Mouse (Mus musculus): Measurements from ENCODE around the gene Acod1. TPM values are rescaled to one million over a fixed set of nuclear protein-coding genes. Genes with fewer than 3 reads are reported as not detected.

Gene Acod1
- total and polyA plus RNA-seq, 3 experiments: 0.09 to 1.6 (median 0.16) TPM

- TF ChIP-seq ELF1 (IDR thresholded peaks at IDR 0.05; ENCODE audit: low read depth, low read length) (peak; percentile 30; the same call in 1 of the 2 replicates), MAFK (IDR thresholded peaks at IDR 0.05; ENCODE audit: insufficient replicate concordance, low read length) (peak; percentile 92)
Observed at GRCm38 (mm10) chr14:103037016-103037415, 9.8 kb upstream of the Acod1 start (continued).

- Histone ChIP-seq H3K27me3 (replicated peaks) (no peaks in the 10 kb centered on the region), H3K36me3 (replicated peaks in 1 of 2; ENCODE audit: control insufficient read depth in 1 of 2, insufficient read depth in 1 of 2, low read length in 1 of 2) (no peaks in the 10 kb centered on the region), H3K9ac (ENCODE audit: insufficient read depth, low read depth) (no peak overlapping the region), H3K4me1 (ENCODE audit: control insufficient read depth in 1 of 2, insufficient read depth in 2 of 2) (peaks cover 18 to 28% of the 10 kb centered on the region in 2 experiments), H3K4me3 (replicated peaks in 1 of 3; ENCODE audit: low read depth in 2 of 3, low read length in 2 of 3, poor library complexity in 1 of 3) (peak overlapping the region in 1 of 3 experiments; percentile 5), H3K79me2 (replicated peaks; ENCODE audit: control insufficient read depth, extremely low read depth, insufficient read depth, poor library complexity, severe bottlenecking) (no peaks in the 10 kb centered on the region), H3K9me3 (replicated peaks; ENCODE audit: low read length) (no peaks in the 10 kb centered on the region), H3K4me2 (ENCODE audit: insufficient read depth, low read depth, poor library complexity, severe bottlenecking) (peak overlapping the region; percentile 17), H3K27ac (ENCODE audit: insufficient read depth, low read depth) (peak overlapping the region; percentile 47)
- dilution Hi-C loops (cut with MboI; ENCODE audit: extremely low pct_ligation_motif_present, extremely low pct_unique_long_range_greater_than_20kb, low sequenced_read_pairs) (no loop called here), in situ Hi-C loops (cut with MboI; ENCODE audit: low pct_ligation_motif_present, low pct_unique_long_range_greater_than_20kb, low sequenced_read_pairs) (no loop called here)
- TF ChIP-seq ETS1 (conservative IDR thresholded peaks at IDR 0.05; ENCODE audit: low read depth, low read length) (0 out of 2 replicates have a peak, but pooled peaks have one; percentile 14), EP300 (IDR thresholded peaks at IDR 0.05; ENCODE audit: low read length) (0 out of 2 replicates have a peak, but pooled peaks have one; percentile 12), BHLHE40 (IDR thresholded peaks at IDR 0.05; ENCODE audit: low read depth, low read length) (peak; percentile 62), SIN3A (IDR thresholded peaks at IDR 0.05; ENCODE audit: low read length) (no peak), MAX (IDR thresholded peaks at IDR 0.05; ENCODE audit: low read length) (no peak), CHD1 (IDR thresholded peaks at IDR 0.05; ENCODE audit: low read depth, low read length) (no peak)
- DNase-seq (ENCODE audit: extremely low read depth): no peak
Observed at GRCm38 (mm10) chr14:103048292-103049086, 1.7 kb downstream of the Acod1 start.

- H3K27ac ChIP-seq (ENCODE audit: insufficient read depth, low read depth): no peak overlapping the region
- dilution Hi-C loops (cut with MboI; ENCODE audit: extremely low pct_ligation_motif_present, extremely low pct_unique_long_range_greater_than_20kb, low sequenced_read_pairs): no loop called here
- H3K4me3 ChIP-seq (replicated peaks in 1 of 3; ENCODE audit: low read depth in 2 of 3, low read length in 2 of 3, poor library complexity in 1 of 3): no peak overlapping the region
- TF ChIP-seq CHD2 (IDR thresholded peaks at IDR 0.05; ENCODE audit: low read length): 0 out of 2 replicates have a peak, but pooled peaks have one; percentile 38
- peak; percentile 89 to 100 for TF ChIP-seq CTCF (conservative IDR thresholded peaks at IDR 0.05 in 1 of 2, IDR thresholded peaks at IDR 0.05 in 1 of 2; ENCODE audit: low read depth in 2 of 2, low read length in 2 of 2)
- TF ChIP-seq MAX (IDR thresholded peaks at IDR 0.05; ENCODE audit: low read length): peak; percentile 80
- TF ChIP-seq USF2 (conservative IDR thresholded peaks at IDR 0.05; ENCODE audit: low read depth, low read length): no peak
- TF ChIP-seq ETS1 (conservative IDR thresholded peaks at IDR 0.05; ENCODE audit: low read depth, low read length): peak; percentile 38; the same call in 1 of the 2 replicates
- TF ChIP-seq JUND (conservative IDR thresholded peaks at IDR 0.05; ENCODE audit: low read depth, low read length): peak; percentile 54; the same call in 1 of the 2 replicates
- peak; percentile 77 for TF ChIP-seq TCF12 (IDR thresholded peaks at IDR 0.05; ENCODE audit: low read depth, low read length)
- peak; percentile 100 for TF ChIP-seq SMC3 (IDR thresholded peaks at IDR 0.05; ENCODE audit: low read depth, low read length)
- TF ChIP-seq ZMIZ1 (IDR thresholded peaks at IDR 0.05; ENCODE audit: low read depth, low read length): peak; percentile 26; the same call in 1 of the 2 replicates
- 0 out of 2 replicates have a peak, but pooled peaks have one; percentile 57 for TF ChIP-seq CHD1 (IDR thresholded peaks at IDR 0.05; ENCODE audit: low read depth, low read length)
- peak; percentile 43; the same call in 1 of the 2 replicates for TF ChIP-seq ZNF384 (IDR thresholded peaks at IDR 0.05; ENCODE audit: low read depth, low read length)
- TF ChIP-seq MXI1 (IDR thresholded peaks at IDR 0.05; ENCODE audit: low read depth, low read length): peak; percentile 68
- peak; percentile 80 for TF ChIP-seq MEF2A (IDR thresholded peaks at IDR 0.05; ENCODE audit: borderline replicate concordance, low read depth, low read length)
- TF ChIP-seq RAD21 (IDR thresholded peaks at IDR 0.05; ENCODE audit: low read depth, low read length): peak; percentile 99
- TF ChIP-seq HCFC1 (IDR thresholded peaks at IDR 0.05; ENCODE audit: low read depth, low read length): peak; percentile 48
- no peak for TF ChIP-seq EP300 (IDR thresholded peaks at IDR 0.05; ENCODE audit: low read length)
- TF ChIP-seq ZKSCAN1 (IDR thresholded peaks at IDR 0.05; ENCODE audit: borderline replicate concordance, low read depth, low read length): no peak
- peak; percentile 33; the same call in 1 of the 2 replicates for TF ChIP-seq BHLHE40 (IDR thresholded peaks at IDR 0.05; ENCODE audit: low read depth, low read length)
- TF ChIP-seq PAX5 (IDR thresholded peaks at IDR 0.05; ENCODE audit: low read length): no peak
- no peak for TF ChIP-seq KAT2A (IDR thresholded peaks at IDR 0.05; ENCODE audit: insufficient replicate concordance, low read length)
- no peak for TF ChIP-seq POLR2AphosphoS2 (IDR thresholded peaks at IDR 0.05; ENCODE audit: low read depth, low read length)
- peak; percentile 42; the same call in 1 of the 2 replicates for TF ChIP-seq NRF1 (IDR thresholded peaks at IDR 0.05; ENCODE audit: low read depth, low read length)
- TF ChIP-seq IRF4 (IDR thresholded peaks at IDR 0.05; ENCODE audit: low read depth, low read length): peak; percentile 74
- TF ChIP-seq POLR2A (IDR thresholded peaks at IDR 0.05; ENCODE audit: low read depth, low read length): no peak
Observed at GRCm38 (mm10) chr14:103051159-103051769, 4.5 kb downstream of the Acod1 start.

More at GRCm38 (mm10) chr14:103051159-103051769, 4.5 kb downstream of the Acod1 start:
- no peak overlapping the region for H3K9ac ChIP-seq (ENCODE audit: insufficient read depth, low read depth)
- H3K79me2 ChIP-seq (replicated peaks; ENCODE audit: control insufficient read depth, extremely low read depth, insufficient read depth, poor library complexity, severe bottlenecking): no peaks in the 10 kb centered on the region
- H3K4me1 ChIP-seq (ENCODE audit: control insufficient read depth in 1 of 2, insufficient read depth in 2 of 2): peaks cover 16 to 28% of the 10 kb centered on the region in 2 experiments
- H3K9me3 ChIP-seq (replicated peaks; ENCODE audit: low read length): no peaks in the 10 kb centered on the region
- in situ Hi-C loops (cut with MboI; ENCODE audit: low pct_ligation_motif_present, low pct_unique_long_range_greater_than_20kb, low sequenced_read_pairs): loop anchor here (5.0 to 25.0 kb wide), 2 partner anchors 39 to 636 kb away; no protein-coding TSS in a partner anchor
- DNase-seq (ENCODE audit: extremely low read depth): peak; percentile 93
- no peaks in the 10 kb centered on the region for H3K27me3 ChIP-seq (replicated peaks)
- peak overlapping the region; percentile 40 for H3K4me2 ChIP-seq (ENCODE audit: insufficient read depth, low read depth, poor library complexity, severe bottlenecking)
- H3K36me3 ChIP-seq (replicated peaks in 1 of 2; ENCODE audit: control insufficient read depth in 1 of 2, insufficient read depth in 1 of 2, low read length in 1 of 2): no peaks in the 10 kb centered on the region

All from CH12.LX (cell line).